Mouse (Mus musculus): ENCODE results near the gene Mgst2.

The Mgst2 gene

GRCm38 (mm10) chr3:51654303-51655055, 5.7 kb upstream of the Mgst2 start:
- DNase-seq = peak; percentile 71 to 85

GRCm38 (mm10) chr3:51659415-51659814, 745 bp upstream of the Mgst2 start:
- DNase-seq = no peak

GRCm38 (mm10) chr3:51660821-51661276, 689 bp downstream of the Mgst2 start:
- no peak for DNase-seq

GRCm38 (mm10) chr3:51661376-51661775, 1.2 kb downstream of the Mgst2 start:
- DNase-seq = peak in 1 of 2 experiments; percentile 18

GRCm38 (mm10) chr3:51661880-51662550, 1.9 kb downstream of the Mgst2 start:
- peak in 1 of 2 experiments; percentile 46 for DNase-seq

GRCm38 (mm10) chr3:51662557-51662956, 2.4 kb downstream of the Mgst2 start:
- DNase-seq = peak in 1 of 2 experiments; percentile 32

GRCm38 (mm10) chr3:51668607-51669006, 8.4 kb downstream of the Mgst2 start:
- DNase-seq = no peak

- no peak for DNase-seq
These were observed 10.4 kb downstream of the Mgst2 start for GRCm38 (mm10) chr3:51670414-51671070.

GRCm38 (mm10) chr3:51671071-51671469, 10.9 kb downstream of the Mgst2 start:
- no peak for DNase-seq

- DNase-seq = no peak
These were observed 12.5 kb downstream of the Mgst2 start for GRCm38 (mm10) chr3:51672631-51673030.

GRCm38 (mm10) chr3:51673408-51674086, 13.4 kb downstream of the Mgst2 start:
- DNase-seq = peak in 1 of 2 experiments; percentile 25

GRCm38 (mm10) chr3:51674963-51675362, 14.8 kb downstream of the Mgst2 start:
- no peak for DNase-seq

- DNase-seq = no peak
These were observed 25.4 kb downstream of the Mgst2 start for GRCm38 (mm10) chr3:51685539-51685938.

- no peak for DNase-seq
These were observed 26.2 kb downstream of the Mgst2 start for GRCm38 (mm10) chr3:51686316-51686715.

GRCm38 (mm10) chr3:51686791-51687190, 26.6 kb downstream of the Mgst2 start:
- DNase-seq = no peak

- no peak for DNase-seq
These were observed 28.6 kb downstream of the Mgst2 start for GRCm38 (mm10) chr3:51688725-51689124.

GRCm38 (mm10) chr3:51693196-51693595, 33.0 kb downstream of the Mgst2 start:
- DNase-seq = no peak

- DNase-seq = no peak
These were observed 34.4 kb downstream of the Mgst2 start for GRCm38 (mm10) chr3:51694576-51694975.

- DNase-seq = no peak
These were observed 35.6 kb downstream of the Mgst2 start for GRCm38 (mm10) chr3:51695713-51696112.

- DNase-seq = no peak
These were observed 37.8 kb downstream of the Mgst2 start for GRCm38 (mm10) chr3:51697931-51698330.

GRCm38 (mm10) chr3:51700123-51700522, 40.0 kb downstream of the Mgst2 start:
- no peak for DNase-seq

GRCm38 (mm10) chr3:51700731-51701280, 40.6 kb downstream of the Mgst2 start:
- DNase-seq = peak in 1 of 2 experiments; percentile 45

Data from thymus, adult 18-20 months (tissue).